Mouse (Mus musculus) heart, postnatal 14 days (tissue): ENCODE measurements around the gene Mx1. TPM values are rescaled to one million over a fixed set of nuclear protein-coding genes. Genes with fewer than 3 reads are reported as not detected.

Experiments
- total RNA-seq, 2 experiments: library from RNA; stranded (reverse); gene quantifications; 2 replicates each; pipeline ENCODE4 v1.2.3; 2021

The Mx1 gene
- total RNA-seq, 2 experiments from 2014 or later: 1.0 to 1.1 TPM

Other genes with a start within 250 kb of the Mx1 start
- 10 to 100 TPM; 22.4 to 22.8 TPM for gene Bace2, start 106.2 kb downstream of the Mx1 start, total RNA-seq
- not detected for gene Fam3b, start 51.9 kb upstream of the Mx1 start, total RNA-seq
- under 1 TPM in 1 of 2 experiments, not detected in 1; 0.36 TPM for gene Tmprss2, start 148.3 kb upstream of the Mx1 start, total RNA-seq